Mouse (Mus musculus): Measurements from ENCODE around the gene Wdr24. TPM values are rescaled to one million over a fixed set of nuclear protein-coding genes. Genes with fewer than 3 reads are reported as not detected.
A peak's percentile ranks its signal among the peaks of the same experiment; 100 is the strongest.

The Wdr24 gene
- polyA plus RNA-seq, 1 experiment = not detected

- TF ChIP-seq CTCF (IDR thresholded peaks at IDR 0.05; ENCODE audit: insufficient read depth, low read depth, low read length) = no peak
- no peak for TF ChIP-seq POLR2A (IDR thresholded peaks at IDR 0.05; ENCODE audit: insufficient read depth, low read depth, low read length)
- Histone ChIP-seq H3K4me1 (ENCODE audit: control insufficient read depth, insufficient read depth, low read length) (peaks cover 25% of the 10 kb centered on the region), H3K4me3 (ENCODE audit: insufficient read depth, low read depth, low read length) (no peak overlapping the region), H3K27ac (ENCODE audit: insufficient read depth, low read depth, low read length) (no peak overlapping the region)
- 94% methylated on average over 9 of the region's 9 CpGs for WGBS
These were observed 36.5 kb upstream of the Wdr24 start for GRCm38 (mm10) chr17:25786781-25787504.

GRCm38 (mm10) chr17:25791320-25791842 is 32.0 kb upstream of the Wdr24 start:
- H3K27ac ChIP-seq (ENCODE audit: insufficient read depth, low read depth, low read length) = peak overlapping the region; percentile 98; the same call in 1 of the 2 replicates
- no peak for TF ChIP-seq CTCF (IDR thresholded peaks at IDR 0.05; ENCODE audit: insufficient read depth, low read depth, low read length)
- TF ChIP-seq POLR2A (IDR thresholded peaks at IDR 0.05; ENCODE audit: insufficient read depth, low read depth, low read length) = no peak
- peak overlapping the region; percentile 84 for H3K4me3 ChIP-seq (ENCODE audit: insufficient read depth, low read depth, low read length)
- peaks cover 37% of the 10 kb centered on the region for H3K4me1 ChIP-seq (ENCODE audit: control insufficient read depth, insufficient read depth, low read length)
- WGBS = 16% methylated on average over 19 of the region's 19 CpGs

- H3K4me1 ChIP-seq (ENCODE audit: control insufficient read depth, insufficient read depth, low read length) = peaks cover 41% of the 10 kb centered on the region
- TF ChIP-seq POLR2A (IDR thresholded peaks at IDR 0.05; ENCODE audit: insufficient read depth, low read depth, low read length) (peak; percentile 49; the same call in 1 of the 2 replicates), CTCF (IDR thresholded peaks at IDR 0.05; ENCODE audit: insufficient read depth, low read depth, low read length) (no peak)
- peak overlapping the region; percentile 98 for H3K27ac ChIP-seq (ENCODE audit: insufficient read depth, low read depth, low read length)
- under 1% methylated on average over 45 of the region's 45 CpGs for WGBS
- H3K4me3 ChIP-seq (ENCODE audit: insufficient read depth, low read depth, low read length) = peak overlapping the region; percentile 84
These were observed 31.4 kb upstream of the Wdr24 start for GRCm38 (mm10) chr17:25791843-25792527.

GRCm38 (mm10) chr17:25792615-25793014 is 30.8 kb upstream of the Wdr24 start, which contains the start of gene Fam173a:
Gene Fam173a, minus strand, starts transcription at chr17:25792901.
- Histone ChIP-seq H3K4me3 (ENCODE audit: insufficient read depth, low read depth, low read length) (peak within 1 kb of the TSS; percentile 84), H3K4me1 (ENCODE audit: control insufficient read depth, insufficient read depth, low read length) (peaks cover 41% of the 10 kb centered on the region), H3K27ac (ENCODE audit: insufficient read depth, low read depth, low read length) (peak within 1 kb of the TSS; percentile 98)
- under 1% methylated on average over 14 of the region's 14 CpGs for WGBS
- TF ChIP-seq POLR2A (IDR thresholded peaks at IDR 0.05; ENCODE audit: insufficient read depth, low read depth, low read length) (no peak), CTCF (IDR thresholded peaks at IDR 0.05; ENCODE audit: insufficient read depth, low read depth, low read length) (no peak)

- Histone ChIP-seq H3K4me3 (ENCODE audit: insufficient read depth, low read depth, low read length) (no peak overlapping the region), H3K4me1 (ENCODE audit: control insufficient read depth, insufficient read depth, low read length) (peaks cover 41% of the 10 kb centered on the region), H3K27ac (ENCODE audit: insufficient read depth, low read depth, low read length) (no peak overlapping the region)
- TF ChIP-seq POLR2A (IDR thresholded peaks at IDR 0.05; ENCODE audit: insufficient read depth, low read depth, low read length) = no peak
- no peak for TF ChIP-seq CTCF (IDR thresholded peaks at IDR 0.05; ENCODE audit: insufficient read depth, low read depth, low read length)
- WGBS = 20% methylated on average over 13 of the region's 13 CpGs
These were observed 29.2 kb upstream of the Wdr24 start for GRCm38 (mm10) chr17:25794197-25794596.

GRCm38 (mm10) chr17:25794998-25795397 is 28.4 kb upstream of the Wdr24 start:
- TF ChIP-seq CTCF (IDR thresholded peaks at IDR 0.05; ENCODE audit: insufficient read depth, low read depth, low read length) = no peak
- TF ChIP-seq POLR2A (IDR thresholded peaks at IDR 0.05; ENCODE audit: insufficient read depth, low read depth, low read length) = no peak
- Histone ChIP-seq H3K4me1 (ENCODE audit: control insufficient read depth, insufficient read depth, low read length) (peaks cover 41% of the 10 kb centered on the region), H3K4me3 (ENCODE audit: insufficient read depth, low read depth, low read length) (peak overlapping the region; percentile 17), H3K27ac (ENCODE audit: insufficient read depth, low read depth, low read length) (peak overlapping the region; percentile 70)
- WGBS = 52% methylated on average over 17 of the region's 17 CpGs

- H3K4me1 ChIP-seq (ENCODE audit: control insufficient read depth, insufficient read depth, low read length) = peaks cover 39% of the 10 kb centered on the region
- TF ChIP-seq CTCF (IDR thresholded peaks at IDR 0.05; ENCODE audit: insufficient read depth, low read depth, low read length) (no peak), POLR2A (IDR thresholded peaks at IDR 0.05; ENCODE audit: insufficient read depth, low read depth, low read length) (no peak)
- 40% methylated on average over 6 of the region's 6 CpGs for WGBS
- peak within 1 kb of the TSS; percentile 54 for H3K4me3 ChIP-seq (ENCODE audit: insufficient read depth, low read depth, low read length)
- peak within 1 kb of the TSS; percentile 73 for H3K27ac ChIP-seq (ENCODE audit: insufficient read depth, low read depth, low read length)
These were observed 27.8 kb upstream of the Wdr24 start, which contains the start of gene AC134908.4 for GRCm38 (mm10) chr17:25795609-25796092. Gene AC134908.4, minus strand, starts transcription at chr17:25795659.

GRCm38 (mm10) chr17:25796211-25796771 is 27.1 kb upstream of the Wdr24 start:
- Histone ChIP-seq H3K4me3 (ENCODE audit: insufficient read depth, low read depth, low read length) (peak overlapping the region; percentile 54), H3K4me1 (ENCODE audit: control insufficient read depth, insufficient read depth, low read length) (peaks cover 35% of the 10 kb centered on the region), H3K27ac (ENCODE audit: insufficient read depth, low read depth, low read length) (peak overlapping the region; percentile 73)
- 15% methylated on average over 37 of the region's 37 CpGs for WGBS
- TF ChIP-seq POLR2A (IDR thresholded peaks at IDR 0.05; ENCODE audit: insufficient read depth, low read depth, low read length) = no peak
- TF ChIP-seq CTCF (IDR thresholded peaks at IDR 0.05; ENCODE audit: insufficient read depth, low read depth, low read length) = no peak
